Mouse (Mus musculus) adrenal gland, postnatal 36 days (tissue): ENCODE results near the gene Sec63. TPM values are rescaled to one million over a fixed set of nuclear protein-coding genes. Genes with fewer than 3 reads are reported as not detected.

Source experiments
- DNase-seq, 2 experiments: peaks; one replicate each; pipeline ENCODE4 v3.0.0; 2021; ENCODE audit warnings: mixed read lengths in 1 of 2
- long read RNA-seq, 2 experiments: library from polyadenylated mRNA; stranded (forward); transcript quantifications; one replicate each; pipeline ENCODE4 v2.0.0; 2021; ENCODE audit warnings: borderline sequencing depth in 2 of 2
- total RNA-seq, 2 experiments: library from RNA; stranded (reverse); gene quantifications; 2 replicates each; pipeline ENCODE4 v1.2.3; 2021

The Sec63 gene
- total RNA-seq, result 10 to 100 TPM; 67.3 to 74.6 TPM
- long read RNA-seq, experiment 1, full-length matches to known transcripts, result 34 of 58 reads
- long read RNA-seq, experiment 1, partial matches to known transcripts, result 11 of 58 reads
- long read RNA-seq, experiment 1, other reads (novel, unspliced or antisense), result 13 of 58 reads
- long read RNA-seq, experiment 2, full-length matches to known transcripts, result 21 of 25 reads
- long read RNA-seq, experiment 2, partial matches to known transcripts, result 1 of 25 reads
- long read RNA-seq, experiment 2, other reads (novel, unspliced or antisense), result 3 of 25 reads

- DNase-seq, result peak; percentile 99
These were observed at the start of gene Sec63 for GRCm38 (mm10) chr10:42760999-42761900. Gene Sec63, plus strand, starts transcription at chr10:42761496.

GRCm38 (mm10) chr10:42714676-42715075, 46.6 kb upstream of the Sec63 start:
- DNase-seq, result peak; percentile 43 to 59

GRCm38 (mm10) chr10:42715366-42716035, 45.8 kb upstream of the Sec63 start:
- DNase-seq, result no peak

GRCm38 (mm10) chr10:42722116-42722515, 39.2 kb upstream of the Sec63 start:
- DNase-seq, result no peak

- peak in 1 of 2 experiments; percentile 16 for DNase-seq
These were observed 37.7 kb upstream of the Sec63 start for GRCm38 (mm10) chr10:42723275-42724232.

GRCm38 (mm10) chr10:42729607-42730006, 31.7 kb upstream of the Sec63 start:
- DNase-seq, result no peak

GRCm38 (mm10) chr10:42734546-42735060, 26.7 kb upstream of the Sec63 start:
- peak; percentile 16 to 60 for DNase-seq

GRCm38 (mm10) chr10:42751813-42752212, 9.5 kb upstream of the Sec63 start:
- no peak for DNase-seq

- DNase-seq, result peak; percentile 10 to 25
These were observed 7.0 kb upstream of the Sec63 start for GRCm38 (mm10) chr10:42754341-42754740.

- DNase-seq, result no peak
These were observed 1.6 kb upstream of the Sec63 start for GRCm38 (mm10) chr10:42759741-42760140.

GRCm38 (mm10) chr10:42760329-42760728, 967 bp upstream of the Sec63 start:
- peak in 1 of 2 experiments; percentile 3 for DNase-seq

- peak; percentile 59 to 72 for DNase-seq
These were observed 789 bp downstream of the Sec63 start for GRCm38 (mm10) chr10:42761901-42762669.

- DNase-seq, result no peak
These were observed 1.4 kb downstream of the Sec63 start for GRCm38 (mm10) chr10:42762670-42763058.

- DNase-seq, result no peak
These were observed 1.9 kb downstream of the Sec63 start for GRCm38 (mm10) chr10:42763246-42763645.

- no peak for DNase-seq
These were observed 4.0 kb downstream of the Sec63 start for GRCm38 (mm10) chr10:42765344-42765743.

GRCm38 (mm10) chr10:42775450-42775849, 14.2 kb downstream of the Sec63 start:
- no peak for DNase-seq

GRCm38 (mm10) chr10:42780753-42781152, 19.5 kb downstream of the Sec63 start:
- DNase-seq, result no peak

- DNase-seq, result no peak
These were observed 20.4 kb downstream of the Sec63 start for GRCm38 (mm10) chr10:42781672-42782071.

GRCm38 (mm10) chr10:42800922-42801321, 39.6 kb downstream of the Sec63 start:
- no peak for DNase-seq

GRCm38 (mm10) chr10:42825923-42826322, 64.6 kb downstream of the Sec63 start:
- no peak for DNase-seq
